Mouse (Mus musculus) adrenal gland, postnatal 36 days (tissue): ENCODE measurements around the gene Olfr926. TPM values are rescaled to one million over a fixed set of nuclear protein-coding genes. Genes with fewer than 3 reads are reported as not detected.
"Not testable (repeated sequence)": the region's sequence is repeated elsewhere in the genome, so short reads cannot be mapped to it uniquely, and the experiment has no call there.

Experiments used
- DNase-seq, 2 experiments: peaks; one replicate each; pipeline ENCODE4 v3.0.0; 2021; ENCODE audit warnings: mixed read lengths in 1 of 2
- long read RNA-seq, 2 experiments: library from polyadenylated mRNA; stranded (forward); transcript quantifications; one replicate each; pipeline ENCODE4 v2.0.0; 2021; ENCODE audit warnings: borderline sequencing depth in 2 of 2
- total RNA-seq, 2 experiments: library from RNA; stranded (reverse); gene quantifications; 2 replicates each; pipeline ENCODE4 v1.2.3; 2021

The Olfr926 gene
- total RNA-seq, result not detected
- long read RNA-seq, experiment 1, result 0 reads
- long read RNA-seq, experiment 2, result 0 reads

- no peak for DNase-seq
Observed at GRCm38 (mm10) chr9:38876826-38877225, at the start of gene Olfr926. Olfr926 (plus strand) TSS chr9:38877126.

- DNase-seq, result no peak
Observed at GRCm38 (mm10) chr9:38833027-38833426, 43.9 kb upstream of the Olfr926 start.

- DNase-seq, result no peak
Observed at GRCm38 (mm10) chr9:38844149-38844548, 32.8 kb upstream of the Olfr926 start, which contains the start of gene Olfr924. Olfr924 (plus strand) TSS chr9:38844449.

- no peak for DNase-seq
Observed at GRCm38 (mm10) chr9:38854760-38855159, 22.2 kb upstream of the Olfr926 start, which contains the start of gene Olfr26. Olfr26 (plus strand) TSS chr9:38855060.

- DNase-seq, result not testable (repeated sequence)
Observed at GRCm38 (mm10) chr9:38874880-38875279, 2.0 kb upstream of the Olfr926 start.

Other genes with a start within 250 kb of the Olfr926 start
- not detected for gene Olfr916, start 217.3 kb upstream of the Olfr926 start, total RNA-seq
- gene Olfr917, start 211.3 kb upstream of the Olfr926 start, total RNA-seq, result not detected
- not detected for gene Olfr918, start 202.5 kb upstream of the Olfr926 start, total RNA-seq
- gene Olfr919, start 173.5 kb upstream of the Olfr926 start, total RNA-seq, result not detected
- 10 to 100 TPM; 41.1 to 48.3 TPM for gene Vwa5a, start 158.9 kb upstream of the Olfr926 start, total RNA-seq
- gene Olfr920, start 124.8 kb upstream of the Olfr926 start, total RNA-seq, result under 1 TPM; 0.23 to 0.40 TPM
- not detected for gene Olfr921, start 104.1 kb upstream of the Olfr926 start, total RNA-seq
- not detected for gene Olfr922, start 62.5 kb upstream of the Olfr926 start, total RNA-seq
- not detected for gene Olfr923, start 50.6 kb upstream of the Olfr926 start, total RNA-seq
- not detected for gene Olfr924, start 32.7 kb upstream of the Olfr926 start, total RNA-seq
- not detected for gene Olfr26, start 22.1 kb upstream of the Olfr926 start, total RNA-seq
- gene Olfr930, start 52.7 kb downstream of the Olfr926 start, total RNA-seq, result not detected
- gene Olfr933, start 95.2 kb downstream of the Olfr926 start, total RNA-seq, result under 1 TPM in 1 of 2 experiments, not detected in 1; 0.10 TPM
- not detected for gene Olfr934, start 111.2 kb downstream of the Olfr926 start, total RNA-seq
- gene Olfr935, start 122.6 kb downstream of the Olfr926 start, total RNA-seq, result not detected
- gene Olfr146, start 146.3 kb downstream of the Olfr926 start, total RNA-seq, result not detected
- gene Olfr937, start 187.8 kb downstream of the Olfr926 start, total RNA-seq, result not detected
- not detected for gene Olfr938, start 201.8 kb downstream of the Olfr926 start, total RNA-seq